Mouse (Mus musculus): ENCODE results near the gene Alms1.
"Not testable (repeated sequence)": the region's sequence is repeated elsewhere in the genome, so short reads cannot be mapped to it uniquely, and the experiment has no call there.

Gene Alms1

GRCm38 (mm10) chr6:85587396-85588143, at the start of gene Alms1:
Gene Alms1 (plus strand): TSS chr6:85587531.
- DNase-seq = peak; percentile 98

- DNase-seq = no peak
Observed at GRCm38 (mm10) chr6:85543351-85544175, 43.8 kb upstream of the Alms1 start.

- DNase-seq = no peak
Observed at GRCm38 (mm10) chr6:85544251-85544881, 43.0 kb upstream of the Alms1 start.

GRCm38 (mm10) chr6:85547642-85548041, 39.7 kb upstream of the Alms1 start:
- DNase-seq = no peak

GRCm38 (mm10) chr6:85562374-85562773, 25.0 kb upstream of the Alms1 start:
- DNase-seq = no peak

DNA sequence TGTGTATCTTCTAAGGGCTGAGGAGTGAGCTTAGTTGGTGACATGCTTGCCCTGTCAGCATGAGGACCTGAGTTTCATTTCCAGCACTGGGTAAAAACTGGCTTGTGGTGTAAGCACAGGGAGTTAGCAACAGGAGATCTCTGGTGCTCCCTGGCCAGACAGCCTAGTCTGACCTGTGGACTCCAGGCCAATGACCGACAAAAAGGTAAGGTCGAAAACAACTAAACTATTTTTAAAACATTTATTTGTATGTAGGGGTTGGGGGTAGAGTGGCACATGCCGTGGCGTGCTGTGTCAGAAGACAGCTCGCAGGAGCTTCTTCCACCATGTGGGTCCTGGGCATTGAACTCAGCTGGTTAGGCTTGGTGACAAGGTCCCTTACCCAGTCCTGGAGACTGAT, 14.5 kb upstream of the Alms1 start:
- no peak for DNase-seq

DNA sequence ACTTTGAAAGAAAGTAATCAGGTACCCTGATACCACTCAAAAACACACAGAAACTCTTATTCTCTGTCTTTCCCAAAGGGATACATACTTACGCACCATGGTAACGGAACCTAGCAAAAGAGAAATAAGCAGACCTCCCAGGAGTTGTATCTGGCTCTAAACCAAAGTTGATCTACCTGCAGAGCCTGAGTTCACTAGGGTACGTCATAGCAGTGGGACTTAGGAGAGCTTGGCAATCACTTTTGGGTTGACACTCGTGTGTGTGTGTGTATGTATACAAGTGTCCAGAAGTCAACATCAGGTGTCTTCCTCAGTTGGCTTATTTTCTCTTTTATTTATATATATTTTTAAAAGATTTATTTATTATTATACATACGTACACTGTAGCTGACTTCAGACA, 5.6 kb upstream of the Alms1 start:
- no peak for DNase-seq

GRCm38 (mm10) chr6:85584612-85585011, 2.7 kb upstream of the Alms1 start:
- DNase-seq = no peak

DNA sequence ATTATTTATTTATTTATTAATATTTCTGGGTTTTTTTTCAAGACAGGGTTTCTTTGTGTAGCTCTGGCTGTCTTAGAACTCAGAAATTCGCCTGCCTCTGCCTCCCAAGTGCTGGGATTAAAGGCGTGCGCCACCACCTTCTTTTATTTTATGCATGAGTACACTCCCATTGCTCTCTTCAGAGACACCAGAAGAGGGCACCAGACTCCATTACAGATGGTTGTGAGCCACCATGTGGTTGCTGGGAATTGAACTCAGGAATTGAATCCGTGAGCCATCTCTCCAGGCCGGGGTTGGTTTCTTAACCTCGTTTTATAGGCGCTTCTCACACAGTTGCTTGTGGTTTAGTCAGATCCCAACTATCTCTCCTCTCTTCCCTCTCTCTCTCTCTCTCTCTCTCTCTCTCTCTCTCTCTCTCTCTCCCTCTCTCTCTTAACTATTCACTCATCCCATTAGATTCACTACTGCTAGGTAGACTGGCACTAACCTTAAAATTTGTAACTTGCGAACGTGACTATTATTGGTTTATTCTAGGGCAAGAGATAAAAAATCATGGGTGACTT, 445 bp upstream of the Alms1 start:
- DNase-seq = peak; percentile 6

DNA sequence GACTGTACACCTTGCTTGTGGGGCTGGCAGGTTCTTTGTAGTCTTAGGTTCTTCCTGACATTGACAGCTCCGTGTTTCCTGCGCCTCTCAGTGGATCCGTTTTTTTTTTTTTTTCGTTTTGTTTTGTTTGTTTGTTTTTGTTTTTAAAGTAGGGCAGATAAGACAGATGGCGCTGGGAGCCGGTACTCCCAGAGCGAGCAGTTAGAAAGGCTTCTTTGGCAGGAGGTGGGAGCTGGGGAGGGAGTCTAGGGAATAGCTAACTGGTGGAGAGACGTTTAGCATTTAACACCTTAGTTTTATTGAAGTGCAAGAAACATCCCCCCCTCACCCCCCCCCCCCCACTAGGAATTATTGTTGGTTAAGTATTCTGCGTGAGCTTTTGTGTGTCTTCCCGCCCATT, 833 bp downstream of the Alms1 start:
- DNase-seq = no peak

DNA sequence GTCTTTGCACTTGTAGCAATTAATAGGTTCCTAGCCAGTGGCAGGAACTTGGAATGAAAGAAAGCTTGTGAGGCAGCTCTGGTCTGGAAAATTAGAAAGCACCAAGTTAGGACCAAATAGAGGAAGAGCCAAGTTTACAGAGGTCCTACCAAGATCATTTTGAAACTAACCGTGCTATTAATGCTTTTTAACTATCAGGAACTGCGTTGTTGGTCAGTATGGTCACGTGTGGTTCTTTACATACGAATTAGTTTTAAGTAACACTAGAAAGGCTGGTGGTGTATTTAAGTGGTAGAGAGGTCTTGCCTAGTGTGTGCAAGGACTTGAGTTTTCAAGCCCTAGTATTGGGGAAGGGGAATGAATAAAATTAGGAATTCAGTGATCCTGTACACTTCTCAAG, 1.2 kb downstream of the Alms1 start:
- peak; percentile 8 for DNase-seq

DNA sequence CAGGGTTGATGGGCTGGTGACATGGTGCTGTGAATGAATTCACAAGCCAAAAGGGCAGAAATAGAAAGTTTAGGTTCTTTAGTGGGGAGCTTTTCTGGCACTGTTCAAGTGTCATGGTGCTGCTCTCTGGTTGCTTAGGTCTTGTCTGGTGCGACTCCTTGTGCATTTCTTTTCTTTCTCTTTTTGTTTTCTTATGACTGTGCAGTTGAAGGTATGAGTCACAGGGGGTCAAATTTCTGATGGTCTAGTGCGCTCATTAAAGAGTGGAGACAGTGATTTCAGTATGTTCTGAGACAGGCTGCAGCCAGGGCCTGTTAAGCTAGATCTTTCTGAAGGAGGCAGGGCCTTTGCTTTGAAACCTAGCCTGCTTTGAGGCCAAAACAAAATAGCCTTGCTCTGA, 2.8 kb downstream of the Alms1 start:
- no peak for DNase-seq

DNA sequence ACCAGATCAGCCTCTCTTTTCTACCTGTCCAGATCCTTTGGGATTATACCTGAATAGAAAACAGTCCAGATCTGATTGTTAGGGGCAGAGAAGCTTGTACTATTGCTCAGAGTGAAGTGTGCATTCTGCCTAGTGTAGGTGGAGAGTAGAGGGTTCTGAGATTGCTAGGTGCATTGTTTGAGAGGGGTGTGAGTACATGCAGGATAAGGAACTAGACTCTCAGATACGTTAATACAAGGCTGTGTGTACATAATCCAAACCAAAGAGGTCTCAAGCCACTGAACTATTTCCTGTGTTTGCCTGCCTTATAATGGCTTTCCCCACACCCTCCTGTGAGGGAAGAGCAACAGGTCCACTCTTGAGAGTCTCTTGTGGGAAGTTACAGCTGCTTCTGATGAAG, 12.0 kb downstream of the Alms1 start:
- DNase-seq = no peak

- DNase-seq = no peak
Observed at GRCm38 (mm10) chr6:85610511-85610910, 23.2 kb downstream of the Alms1 start.

GRCm38 (mm10) chr6:85620826-85621225, 33.5 kb downstream of the Alms1 start:
- no peak for DNase-seq

GRCm38 (mm10) chr6:85621600-85621999, 34.3 kb downstream of the Alms1 start:
- no peak for DNase-seq

- no peak for DNase-seq
Observed at GRCm38 (mm10) chr6:85624511-85624910, 37.2 kb downstream of the Alms1 start.

DNA sequence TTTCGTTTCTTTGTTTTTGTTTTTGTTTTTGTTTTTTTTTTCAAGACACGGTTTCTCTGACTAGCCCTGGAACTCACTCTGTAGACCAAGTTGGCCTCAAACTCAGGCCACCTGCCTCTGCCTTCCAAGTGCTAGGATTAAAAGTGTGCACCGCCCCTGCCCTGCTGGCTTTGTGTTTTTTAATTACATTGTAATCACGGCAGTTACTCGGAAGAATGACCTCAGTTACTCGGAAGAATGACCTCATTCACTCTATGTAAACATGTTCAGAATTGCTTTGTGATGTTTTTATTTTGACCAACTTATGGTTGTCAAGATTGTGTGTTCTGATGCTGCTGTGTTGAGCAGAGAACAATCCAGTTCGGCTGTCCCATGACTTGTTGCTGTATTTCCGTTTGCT, 45.8 kb downstream of the Alms1 start:
- peak; percentile 5 for DNase-seq

GRCm38 (mm10) chr6:85653244-85653643, 65.9 kb downstream of the Alms1 start:
- peak; percentile 4 for DNase-seq

GRCm38 (mm10) chr6:85701943-85702342, 114.6 kb downstream of the Alms1 start:
- DNase-seq = not testable (repeated sequence)

DNA sequence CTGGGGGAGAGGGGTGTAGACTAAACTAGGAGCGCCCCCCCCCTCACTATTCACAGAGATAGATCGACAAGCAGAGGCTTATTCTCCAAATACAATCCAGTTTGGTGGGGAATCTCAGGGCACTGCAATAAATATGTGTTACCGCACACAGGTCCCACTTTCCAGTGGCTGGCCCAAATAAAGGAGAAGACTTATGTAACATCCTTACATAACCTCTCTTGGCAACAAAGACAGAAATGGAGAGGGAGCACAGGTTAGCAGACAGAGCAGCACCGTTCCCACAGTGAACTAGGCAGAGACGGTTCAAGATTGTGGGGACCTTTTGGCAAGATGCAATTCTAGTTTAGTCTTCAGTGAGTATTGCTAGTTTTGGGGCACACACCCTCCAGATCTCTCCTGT, 121.9 kb downstream of the Alms1 start:
- not testable (repeated sequence) for DNase-seq

DNA sequence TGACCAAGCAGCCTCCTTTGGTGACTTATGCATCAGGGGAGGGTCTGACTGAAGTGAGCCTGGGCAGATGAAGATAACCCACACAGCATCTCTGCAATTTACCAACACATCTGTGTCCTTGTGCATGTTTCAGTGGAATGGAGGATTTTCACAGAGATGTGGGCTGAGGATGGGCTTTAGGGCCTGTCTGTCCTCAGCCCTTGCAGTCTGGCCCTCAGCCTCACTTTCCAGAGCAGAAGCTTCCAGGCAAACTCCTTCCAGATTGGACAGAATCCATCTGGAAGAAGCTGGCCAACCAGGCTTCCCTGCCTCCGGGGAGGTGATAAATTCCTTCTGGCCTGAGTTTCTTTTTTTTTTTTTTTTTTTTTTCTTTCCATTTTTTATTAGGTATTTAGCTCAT, 122.3 kb downstream of the Alms1 start:
- DNase-seq = not testable (repeated sequence)

- not testable (repeated sequence) for DNase-seq
Observed at GRCm38 (mm10) chr6:85713105-85713504, 125.8 kb downstream of the Alms1 start, which contains the start of gene Nat8f7. Gene Nat8f7 (minus strand): TSS chr6:85713205.

Data from embryo, embryonic 11 days (tissue).